Mouse (Mus musculus) lung, adult 2 months (tissue): ENCODE data around the gene Sgce. TPM values are rescaled to one million over a fixed set of nuclear protein-coding genes. Genes with fewer than 3 reads are reported as not detected.
"Not testable (repeated sequence)": the region's sequence is repeated elsewhere in the genome, so short reads cannot be mapped to it uniquely, and the experiment has no call there.

Experiments
- DNase-seq: peaks from one replicate; pipeline ENCODE4 v3.0.0; 2022
- H3K4me1 ChIP-seq: fragments of 200-500 bp; 2 replicates; pipeline ENCODE4 v1.6.1; 2011; ENCODE audit warnings: low read length; ENCODE audit not compliant: control insufficient read depth, insufficient read depth
- H3K4me3 ChIP-seq: fragments of 200-500 bp; replicated peaks from 2 replicates; pipeline ENCODE3; 2011; ENCODE audit warnings: low read depth, mild to moderate bottlenecking, control low read depth, low read length; ENCODE audit errors: extremely low read depth
- CTCF ChIP-seq: fragments of 200-500 bp; IDR thresholded peaks from 2 replicates; pipeline ENCODE4 v1.5.1; 2011; ENCODE audit warnings: mild to moderate bottlenecking, low read length, control low read depth; ENCODE audit not compliant: insufficient read depth
- POLR2A ChIP-seq: fragments of 200-500 bp; IDR thresholded peaks from 2 replicates; pipeline ENCODE4 v1.6.1; 2011; ENCODE audit warnings: low read depth, mild to moderate bottlenecking, control low read depth, low read length, borderline replicate concordance; ENCODE audit errors: extremely low read depth
- WGBS: fragments of 180-500 bp; shearing (Covaris S2); methylation state at CpG from one replicate; pipeline ENCODE4 v1.1.7; 2018; 5-methylcytosine and 5-hydroxymethylcytosine counted together
- polyA plus RNA-seq: library from polyadenylated mRNA; depleted of rRNA; stranded (reverse); fragments of >200 nt; gene quantifications from 2 replicates; pipeline ENCODE4 v1.2.3, GENCODE M21; 2012; rRNA removed

Gene Sgce
- polyA plus RNA-seq, 1 experiment, result 33.4 TPM

DNA sequence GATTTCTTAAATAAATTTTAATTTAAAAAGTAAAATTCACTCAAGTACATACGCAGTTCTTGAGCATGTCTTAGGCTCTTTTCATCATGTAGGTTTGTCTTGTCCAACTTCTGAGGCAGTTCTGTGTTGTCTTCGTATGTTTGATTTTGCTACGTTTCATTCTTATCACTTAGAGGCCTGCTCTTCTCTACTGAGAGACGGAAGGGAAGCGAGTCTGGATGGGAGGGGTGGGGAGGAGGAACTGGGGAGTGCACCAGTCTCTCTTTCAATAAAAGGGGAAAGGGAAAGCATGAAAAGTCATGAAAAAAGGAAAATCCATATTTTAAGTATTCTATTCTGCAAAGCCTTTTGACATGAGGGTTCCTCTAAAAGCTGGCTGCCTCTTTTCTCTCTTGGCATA, 91.5 kb downstream of the Sgce start:
- 54% methylated on average over 5 of the region's 5 CpGs for WGBS

DNA sequence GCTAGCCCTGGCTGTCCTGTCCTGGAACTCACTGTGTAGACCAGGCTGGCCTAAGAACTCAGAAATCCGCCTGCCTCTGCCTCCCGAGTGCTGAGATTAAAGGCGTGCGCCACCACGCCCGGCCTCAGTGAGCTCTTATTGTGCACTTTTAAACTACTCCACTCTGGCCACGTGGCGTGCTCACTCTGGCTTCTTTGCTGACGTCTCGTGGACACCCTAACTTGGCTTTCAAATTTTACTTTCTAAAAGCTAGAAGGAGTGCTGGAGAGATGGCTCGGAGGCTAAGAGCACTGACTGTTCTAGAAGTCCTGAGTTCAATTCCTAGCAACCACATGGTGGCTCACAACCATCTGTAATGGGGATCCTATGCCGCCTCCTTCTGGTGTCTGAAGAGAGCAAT, 93.3 kb downstream of the Sgce start:
- 96% methylated on average over 12 of the region's 12 CpGs for whole genome bisulfite sequencing
- H3K4me3 ChIP-seq, DNase-seq, H3K4me1 ChIP-seq: not testable (repeated sequence)

More for the DNA sequence above, 91.5 kb downstream of the Sgce start:
- no peak overlapping the region for H3K4me3 ChIP-seq
- TF ChIP-seq POLR2A (no peak), CTCF (no peak)
- H3K4me1 ChIP-seq, result no peaks in the 10 kb centered on the region
- no peak for DNase-seq

DNA sequence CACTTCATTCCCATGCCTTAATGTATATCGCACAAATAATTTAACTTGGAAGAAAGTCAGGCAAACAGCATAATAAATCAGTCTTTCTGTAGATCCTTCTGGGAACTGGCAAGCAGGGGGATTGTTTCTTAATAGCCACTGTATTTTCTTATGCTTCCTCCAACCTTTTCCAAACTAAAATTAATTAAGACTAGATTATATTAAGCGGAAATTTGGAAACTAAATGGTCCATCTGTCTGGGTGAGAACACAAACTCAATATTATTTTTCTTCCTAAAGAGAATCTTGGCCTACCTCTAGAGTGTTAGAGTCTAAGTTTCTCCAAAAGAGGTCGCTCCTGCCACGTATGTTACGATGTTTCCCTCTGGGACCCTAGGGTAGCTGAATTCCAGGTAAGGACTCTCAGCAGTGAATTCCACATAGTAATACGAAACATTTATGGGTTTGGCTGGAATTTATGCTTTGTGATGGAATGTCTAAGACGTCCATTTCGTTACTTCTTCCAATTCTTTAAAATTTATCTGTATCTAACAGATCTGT, 94.3 kb downstream of the Sgce start:
- 86% methylated on average over 8 of the region's 8 CpGs for WGBS
- H3K4me3 ChIP-seq, result no peak overlapping the region
- TF ChIP-seq POLR2A (no peak), CTCF (no peak)
- no peak for DNase-seq
- no peaks in the 10 kb centered on the region for H3K4me1 ChIP-seq

DNA sequence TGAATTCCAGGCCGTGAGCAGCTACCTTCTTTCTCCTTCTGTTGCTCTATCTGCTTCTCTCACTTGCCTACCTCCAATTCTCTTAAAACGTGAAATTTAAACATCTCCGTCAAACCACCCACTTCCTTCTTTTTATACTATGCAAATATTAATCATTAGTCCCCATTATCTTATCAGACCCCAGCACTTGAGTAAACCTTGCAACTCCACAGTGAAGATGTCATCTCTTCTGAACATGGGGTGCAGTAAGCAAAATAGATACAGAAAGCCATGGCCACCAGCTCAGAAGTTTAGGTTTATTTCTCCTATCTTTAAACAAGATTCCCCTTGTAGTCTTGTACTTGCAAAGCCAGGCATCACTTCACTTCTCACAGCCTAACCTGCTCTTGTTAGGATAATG, 99.7 kb downstream of the Sgce start:
- TF ChIP-seq POLR2A (no peak), CTCF (no peak)
- WGBS, result 54% methylated on average over 3 of the region's 3 CpGs
- Histone ChIP-seq H3K4me1 (no peaks in the 10 kb centered on the region), H3K4me3 (no peak overlapping the region)
- DNase-seq, result no peak

DNA sequence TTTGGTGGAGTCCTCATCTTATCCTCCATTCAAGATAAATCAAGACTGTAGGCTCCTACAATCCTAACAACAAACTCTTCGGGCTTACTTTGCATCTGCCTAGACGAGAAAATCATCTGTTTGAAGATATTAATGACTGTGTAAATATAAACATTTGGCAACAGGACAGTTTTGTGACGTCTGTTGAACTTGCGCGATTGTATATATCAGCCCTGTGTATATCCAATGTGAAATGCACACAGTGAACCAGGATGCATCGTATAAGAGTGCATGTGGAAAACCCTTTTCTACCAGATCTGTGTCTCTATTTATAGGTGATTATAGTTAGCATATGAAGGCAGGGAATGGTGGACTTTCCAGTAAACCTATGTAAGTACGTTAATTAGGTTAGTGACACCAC, 104.9 kb downstream of the Sgce start:
- DNase-seq, result no peak
- Histone ChIP-seq H3K4me3 (no peak overlapping the region), H3K4me1 (no peaks in the 10 kb centered on the region)
- 71% methylated on average over 7 of the region's 7 CpGs for WGBS
- TF ChIP-seq CTCF, result no peak

DNA sequence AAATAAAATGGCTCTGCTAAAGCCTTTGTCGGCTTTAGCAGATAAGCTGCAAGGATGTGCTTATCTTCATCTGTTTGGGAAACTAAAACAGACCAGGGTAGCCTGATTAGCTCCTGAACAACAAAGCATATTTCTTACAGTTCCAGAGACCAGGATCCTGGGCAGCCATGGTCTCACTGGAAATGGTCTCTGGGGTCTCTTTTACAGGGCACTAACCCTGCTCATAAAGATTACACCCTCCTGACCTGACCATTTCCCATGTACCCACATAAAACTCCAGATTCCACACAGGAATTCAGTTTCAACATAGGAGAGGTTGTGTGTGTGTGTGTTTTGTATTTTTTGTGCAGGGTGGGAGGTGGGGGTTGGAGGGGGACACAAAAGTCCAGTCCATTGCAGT, 112.2 kb downstream of the Sgce start:
- no peak for DNase-seq
- WGBS, result 46% methylated on average over 1 of the region's 1 CpGs
- Histone ChIP-seq H3K4me1 (no peaks in the 10 kb centered on the region), H3K4me3 (no peak overlapping the region)
- no peak for TF ChIP-seq CTCF
- TF ChIP-seq POLR2A, result no peak

DNA sequence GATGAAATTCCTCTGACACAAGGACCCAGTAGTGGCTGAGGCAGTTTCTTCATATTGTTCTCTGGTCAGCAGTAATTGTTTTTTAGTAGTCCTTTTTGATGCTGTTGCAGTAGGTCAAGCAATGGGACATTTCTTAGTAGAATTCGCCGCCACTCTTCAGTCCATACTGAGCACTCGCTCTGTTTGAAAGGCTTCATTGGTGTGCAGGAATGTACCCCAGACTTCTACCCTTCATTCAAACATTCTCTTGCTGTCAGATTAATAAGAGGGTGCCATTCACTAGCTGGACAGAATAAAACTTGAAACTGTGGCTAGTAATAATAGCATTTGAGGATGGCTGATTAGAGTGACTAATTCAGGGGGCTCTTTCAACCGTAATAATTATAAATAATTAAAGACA, 113.8 kb downstream of the Sgce start:
- TF ChIP-seq CTCF, result no peak
- TF ChIP-seq POLR2A, result no peak
- Histone ChIP-seq H3K4me3 (no peak overlapping the region), H3K4me1 (no peaks in the 10 kb centered on the region)
- no peak for DNase-seq
- 98% methylated on average over 4 of the region's 4 CpGs for WGBS

DNA sequence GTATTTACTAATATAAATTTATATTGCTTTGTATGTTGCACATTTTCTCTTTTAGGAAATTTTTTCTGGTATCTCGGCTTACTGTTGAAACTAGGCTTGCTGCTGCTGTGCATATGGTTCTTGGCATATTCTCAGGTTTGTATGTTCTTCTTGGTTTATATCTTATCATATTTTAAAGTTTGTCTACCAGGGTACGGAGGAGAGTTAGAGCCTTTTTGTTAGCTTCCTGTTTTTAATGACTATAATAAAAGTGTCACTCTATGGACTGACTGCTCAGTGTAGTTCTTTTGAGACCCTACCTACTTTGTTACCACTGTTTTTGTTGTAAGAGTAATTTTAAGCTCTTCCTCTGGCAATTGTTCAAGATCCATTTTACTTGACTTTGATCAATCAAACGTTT, 115.5 kb downstream of the Sgce start:
- WGBS, result 66% methylated on average over 3 of the region's 3 CpGs
- Histone ChIP-seq H3K4me1 (no peaks in the 10 kb centered on the region), H3K4me3 (no peak overlapping the region)
- TF ChIP-seq CTCF (no peak), POLR2A (no peak)
- no peak for DNase-seq

Other genes starting within 250 kb of the Sgce start
- 151 and 172 TPM in 2 replicates for gene Col1a2, start 242.4 kb downstream of the Sgce start, polyA plus RNA-seq
- 17.6 and 25.4 TPM in 2 replicates for gene Casd1, start 146.4 kb downstream of the Sgce start, polyA plus RNA-seq
- gene Peg10, start 99 bp upstream of the Sgce start, polyA plus RNA-seq, result 1.0 and 1.3 TPM in 2 replicates
- 10.1 and 13.9 TPM in 2 replicates for gene Ppp1r9a, start 155.7 kb upstream of the Sgce start, polyA plus RNA-seq